Mouse (Mus musculus): ENCODE data around the gene Abhd18. TPM values are rescaled to one million over a fixed set of nuclear protein-coding genes. Genes with fewer than 3 reads are reported as not detected.
A peak's percentile ranks its signal among the peaks of the same experiment; 100 is the strongest.
"Not testable (repeated sequence)": the region's sequence is repeated elsewhere in the genome, so short reads cannot be mapped to it uniquely, and the experiment has no call there.

The Abhd18 gene
- 10 to 100 TPM; 12.1 to 13.3 (median 12.9) TPM for total RNA-seq (2022)

DNA sequence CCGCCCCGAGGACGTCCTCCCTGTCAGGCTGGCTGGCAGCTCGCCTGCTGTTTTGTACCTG lies at the start of gene Abhd18:
Gene Abhd18 (plus strand): TSS at position 14 of the 61 bp plus-strand sequence.
- not testable (repeated sequence) for DNase-seq (ENCODE audit: low spot score in 2 of 2)

GRCm38 (mm10) chr3:40798054-40798453 lies 48.7 kb upstream of the Abhd18 start:
- no peak for DNase-seq (ENCODE audit: low spot score in 2 of 2)

DNA sequence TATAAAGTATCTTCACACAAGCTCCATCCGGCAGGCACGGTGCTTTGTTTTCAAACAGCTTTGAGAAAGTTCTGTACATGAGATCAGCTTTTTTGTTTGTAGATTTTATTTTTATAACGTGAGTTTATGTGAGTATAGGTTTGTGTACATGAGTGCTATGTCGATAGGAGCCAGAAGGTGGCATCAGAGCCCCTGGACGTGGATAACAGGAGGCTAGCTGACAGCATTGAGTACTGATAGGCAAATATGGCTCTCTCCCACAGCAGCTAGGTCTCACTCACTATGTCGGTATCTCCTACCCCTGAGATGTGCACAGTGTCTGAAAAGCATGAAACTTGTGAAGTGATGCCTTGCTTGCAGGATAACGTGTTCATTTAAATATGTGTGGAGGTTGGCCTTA lies 48.3 kb upstream of the Abhd18 start:
- DNase-seq (ENCODE audit: low spot score in 2 of 2): peak in 1 of 2 experiments; percentile 26

GRCm38 (mm10) chr3:40799530-40800372 lies 47.0 kb upstream of the Abhd18 start, which contains the start of gene Plk4:
TSS of gene Plk4 (plus strand) at chr3:40800019.
- peak; percentile 92 to 96 for DNase-seq (ENCODE audit: low spot score in 2 of 2)

GRCm38 (mm10) chr3:40800373-40800823 lies 46.4 kb upstream of the Abhd18 start:
- DNase-seq (ENCODE audit: low spot score in 2 of 2): peak in 1 of 2 experiments; percentile 27

GRCm38 (mm10) chr3:40806871-40807270 lies 39.9 kb upstream of the Abhd18 start:
- DNase-seq (ENCODE audit: low spot score in 2 of 2): no peak

DNA sequence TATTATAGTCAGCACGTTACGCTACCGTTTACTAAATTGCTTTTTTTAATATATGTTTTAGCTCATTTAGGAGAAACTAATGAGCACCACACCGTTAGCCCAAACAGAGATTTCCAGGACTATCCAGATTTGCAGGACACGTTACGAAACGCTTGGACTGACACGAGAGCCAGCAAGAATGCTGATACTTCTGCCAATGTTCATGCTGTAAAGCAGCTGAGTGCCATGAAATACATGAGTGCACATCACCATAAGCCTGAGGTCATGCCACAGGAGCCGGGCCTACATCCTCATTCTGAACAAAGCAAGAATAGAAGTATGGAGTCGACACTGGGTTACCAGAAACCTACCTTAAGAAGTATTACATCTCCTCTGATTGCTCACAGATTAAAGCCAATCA lies 38.1 kb upstream of the Abhd18 start:
- no peak for DNase-seq (ENCODE audit: low spot score in 2 of 2)

- DNase-seq (ENCODE audit: low spot score in 2 of 2): no peak
These were observed 36.9 kb upstream of the Abhd18 start for GRCm38 (mm10) chr3:40809894-40810293.

GRCm38 (mm10) chr3:40813275-40813674 lies 33.5 kb upstream of the Abhd18 start:
- no peak for DNase-seq (ENCODE audit: low spot score in 2 of 2)

DNA sequence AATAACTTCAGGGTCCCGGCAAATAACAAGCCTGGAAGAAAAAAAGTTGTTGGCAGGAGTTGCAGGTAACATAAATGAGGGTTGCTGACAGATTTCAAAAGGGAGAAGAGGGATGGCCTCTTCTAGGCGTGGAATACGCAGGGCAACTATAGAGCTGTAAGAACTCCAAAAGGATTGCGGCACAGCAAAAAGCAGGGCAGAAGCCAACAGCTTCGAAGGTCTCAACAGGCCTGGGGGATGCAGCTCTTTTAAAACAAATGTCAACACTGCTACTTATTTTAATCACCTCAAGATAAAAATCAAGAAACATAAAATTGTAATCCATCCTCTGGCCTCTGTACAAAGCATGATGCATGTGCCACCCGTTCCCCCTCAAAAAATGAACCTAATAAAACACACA lies 1.2 kb upstream of the Abhd18 start:
- DNase-seq (ENCODE audit: low spot score in 2 of 2): not testable (repeated sequence)

- DNase-seq (ENCODE audit: low spot score in 2 of 2): peak; percentile 96 to 98
These were observed 255 bp upstream of the Abhd18 start, which contains the start of gene Mfsd8 for GRCm38 (mm10) chr3:40846473-40846956. TSS of gene Mfsd8 (minus strand) at chr3:40846886.

- peak; percentile 46 to 54 for DNase-seq (ENCODE audit: low spot score in 2 of 2)
These were observed 248 bp downstream of the Abhd18 start for GRCm38 (mm10) chr3:40847018-40847417.

- not testable (repeated sequence) for DNase-seq (ENCODE audit: low spot score in 2 of 2)
These were observed 1.2 kb downstream of the Abhd18 start for GRCm38 (mm10) chr3:40847936-40848335.

GRCm38 (mm10) chr3:40853123-40853738 lies 6.5 kb downstream of the Abhd18 start:
- not testable (repeated sequence) for DNase-seq (ENCODE audit: low spot score in 2 of 2)

- DNase-seq (ENCODE audit: low spot score in 2 of 2): peak; percentile 99
These were observed 47.1 kb downstream of the Abhd18 start for GRCm38 (mm10) chr3:40893816-40894258.

GRCm38 (mm10) chr3:40894336-40894735 lies 47.6 kb downstream of the Abhd18 start:
- peak in 1 of 2 experiments; percentile 16 for DNase-seq (ENCODE audit: low spot score in 2 of 2)

GRCm38 (mm10) chr3:40902443-40902842 lies 55.7 kb downstream of the Abhd18 start, which contains the start of gene 1700034I23Rik:
TSS of gene 1700034I23Rik (minus strand) at chr3:40902543.
- not testable (repeated sequence) for DNase-seq (ENCODE audit: low spot score in 2 of 2)

DNA sequence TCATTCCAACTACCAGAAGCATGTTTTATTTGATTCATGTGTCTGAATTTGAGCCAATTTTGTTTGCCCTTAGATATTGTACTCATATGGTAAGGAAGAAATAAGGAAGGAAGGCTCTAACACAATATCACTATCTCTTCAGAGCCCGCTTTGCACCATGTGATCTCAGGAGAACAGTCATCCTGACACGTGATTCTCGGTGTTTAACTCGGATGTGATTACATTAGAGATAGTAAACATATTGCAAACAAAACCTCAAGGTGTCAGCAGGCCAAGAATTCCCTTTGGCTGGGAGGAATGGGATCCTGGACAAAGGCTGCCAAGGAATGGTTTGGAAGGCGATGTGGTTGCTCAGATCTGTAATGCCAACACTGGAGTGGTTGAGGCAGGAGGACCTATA lies 91.4 kb downstream of the Abhd18 start:
- DNase-seq (ENCODE audit: low spot score in 2 of 2): no peak

- DNase-seq (ENCODE audit: low spot score in 2 of 2): no peak
These were observed 91.8 kb downstream of the Abhd18 start for GRCm38 (mm10) chr3:40938592-40938991.

- DNase-seq (ENCODE audit: low spot score in 2 of 2): no peak
These were observed 92.2 kb downstream of the Abhd18 start for GRCm38 (mm10) chr3:40939019-40939418.

- peak; percentile 98 for DNase-seq (ENCODE audit: low spot score in 2 of 2)
These were observed 102.6 kb downstream of the Abhd18 start, which contains the start of gene Larp1b for GRCm38 (mm10) chr3:40949170-40949902. TSS of gene Larp1b (plus strand) at chr3:40949828.
